Mouse (Mus musculus): ENCODE results near the gene Scamp4. TPM values are rescaled to one million over a fixed set of nuclear protein-coding genes. Genes with fewer than 3 reads are reported as not detected.
"Not testable (repeated sequence)": the region's sequence is repeated elsewhere in the genome, so short reads cannot be mapped to it uniquely, and the experiment has no call there.

Gene Scamp4
- polyA plus RNA-seq, 1 experiment from 2014 or later = 41.9 TPM

DNA sequence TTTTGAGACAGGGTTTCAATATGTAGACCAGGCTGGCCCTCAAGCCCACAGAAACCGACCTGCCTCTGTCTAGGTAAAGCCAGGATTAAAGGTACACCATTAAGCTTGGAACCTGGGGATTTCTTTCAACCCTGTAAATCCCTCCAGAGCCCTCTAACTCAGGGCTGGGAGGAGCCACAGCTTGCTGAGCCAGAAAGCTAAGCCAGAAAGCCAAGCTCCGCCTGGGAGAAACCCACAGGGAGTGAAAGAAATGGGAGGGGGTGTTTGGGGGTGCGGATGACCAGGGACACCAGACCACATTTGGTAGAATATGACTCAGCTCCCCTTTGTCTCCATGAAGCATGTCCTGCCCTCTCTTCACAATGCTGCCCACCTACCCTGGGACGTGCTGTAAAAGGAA, 6.4 kb upstream of the Scamp4 start:
- H3K27me3 ChIP-seq = no peaks in the 10 kb centered on the region
- H3K27ac ChIP-seq (replicated peaks) = no peak overlapping the region
- WGBS (ENCODE audit: insufficient replicate concordance) = 52% methylated on average over 4 of the region's 4 CpGs
- H3K9ac ChIP-seq = no peak overlapping the region
- no peak overlapping the region for H3K4me2 ChIP-seq
- no peak for ATAC-seq (ENCODE audit: insufficient read depth)
- H3K4me3 ChIP-seq (replicated peaks) = no peak overlapping the region
- H3K9me3 ChIP-seq (replicated peaks) = no peaks in the 10 kb centered on the region
- no peaks in the 10 kb centered on the region for H3K36me3 ChIP-seq (replicated peaks)
- H3K4me1 ChIP-seq (replicated peaks) = peaks cover 43% of the 10 kb centered on the region

DNA sequence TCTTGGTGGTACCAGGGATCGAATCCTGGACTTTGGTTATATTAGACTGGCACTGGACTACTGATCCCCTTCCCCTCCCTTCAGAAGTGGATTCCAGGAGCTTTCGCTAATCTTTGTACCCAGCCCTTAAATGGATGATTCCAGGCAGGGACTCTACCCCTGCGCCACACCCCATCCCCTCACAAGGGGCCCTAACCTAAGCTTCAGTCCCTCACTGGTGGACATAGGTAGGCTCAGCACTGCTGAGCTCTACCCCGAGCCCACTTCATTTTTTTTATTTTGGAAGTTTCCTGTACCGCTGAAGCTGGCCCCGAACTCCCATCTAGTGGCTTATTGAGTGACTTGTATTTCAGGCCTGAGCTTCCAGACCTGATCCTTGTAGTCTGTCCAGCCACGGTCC, 692 bp downstream of the Scamp4 start:
- Histone ChIP-seq H3K4me2 (peak overlapping the region; percentile 85), H3K9me3 (replicated peaks) (no peaks in the 10 kb centered on the region), H3K4me1 (replicated peaks) (peaks cover 82% of the 10 kb centered on the region), H3K27me3 (no peaks in the 10 kb centered on the region), H3K4me3 (replicated peaks) (peak overlapping the region; percentile 73), H3K27ac (replicated peaks) (peak overlapping the region; percentile 94), H3K36me3 (replicated peaks) (peaks cover 27% of the 10 kb centered on the region), H3K9ac (peak overlapping the region; percentile 68)
- ATAC-seq (ENCODE audit: insufficient read depth) = peak; percentile 10; the same call in 1 of the 2 replicates
- WGBS (ENCODE audit: insufficient replicate concordance) = 15% methylated on average over 7 of the region's 7 CpGs

DNA sequence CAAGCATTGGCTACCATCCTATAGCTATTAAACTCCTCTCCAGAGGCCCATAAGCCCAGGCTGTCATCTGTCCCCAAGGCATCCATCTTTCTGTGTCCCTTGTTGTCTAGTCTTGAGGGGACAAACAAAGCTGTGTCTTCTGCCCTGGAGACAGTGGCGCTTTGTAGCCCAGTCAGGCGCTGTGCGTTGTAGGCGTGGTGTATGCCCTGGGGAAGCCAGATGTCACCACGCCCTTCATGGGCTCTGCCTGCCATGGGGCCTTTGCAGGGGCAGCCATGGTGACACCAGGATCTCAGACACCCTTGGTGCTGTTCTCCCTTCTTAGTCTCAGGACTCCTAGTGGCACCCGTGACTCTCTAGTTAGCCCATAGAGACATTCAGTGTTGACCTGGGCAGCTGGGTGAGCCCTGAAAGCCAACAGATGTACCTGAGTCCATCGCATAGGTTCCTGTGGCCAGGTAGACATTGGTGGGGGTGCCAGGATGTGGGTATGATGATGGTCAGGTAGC, 1.4 kb downstream of the Scamp4 start:
- Histone ChIP-seq H3K36me3 (replicated peaks) (peaks cover 34% of the 10 kb centered on the region), H3K4me3 (replicated peaks) (peak overlapping the region; percentile 73), H3K9ac (peak overlapping the region; percentile 68), H3K9me3 (replicated peaks) (no peaks in the 10 kb centered on the region), H3K27ac (replicated peaks) (peak overlapping the region; percentile 94), H3K27me3 (no peaks in the 10 kb centered on the region), H3K4me1 (replicated peaks) (peaks cover 79% of the 10 kb centered on the region), H3K4me2 (peak overlapping the region; percentile 85)
- WGBS (ENCODE audit: insufficient replicate concordance) = 26% methylated on average over 7 of the region's 7 CpGs
- ATAC-seq (ENCODE audit: insufficient read depth) = peak; percentile 73

DNA sequence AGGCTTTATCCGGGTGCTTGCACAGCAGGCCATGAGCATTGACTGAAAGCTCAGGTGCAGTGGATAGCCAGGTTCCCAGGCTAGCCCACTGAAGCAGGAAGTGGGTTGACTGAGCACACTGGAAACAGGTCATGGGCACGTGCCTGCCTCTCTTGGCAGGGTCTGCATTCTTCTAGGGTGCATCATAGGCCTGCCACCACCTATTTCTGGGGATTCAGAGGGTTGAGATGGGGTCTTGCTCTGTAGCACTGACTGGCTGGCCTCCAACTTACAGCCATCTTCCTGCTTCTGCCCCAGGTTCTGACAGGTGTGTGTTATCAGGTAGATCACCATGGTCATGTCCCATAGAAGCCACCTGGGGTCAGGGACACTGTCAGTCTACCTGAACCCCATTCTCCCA, 2.3 kb downstream of the Scamp4 start:
- Histone ChIP-seq H3K9ac (peak overlapping the region; percentile 18), H3K27ac (replicated peaks) (peak overlapping the region; percentile 94)
- WGBS (ENCODE audit: insufficient replicate concordance) = 73% methylated on average over 2 of the region's 2 CpGs

DNA sequence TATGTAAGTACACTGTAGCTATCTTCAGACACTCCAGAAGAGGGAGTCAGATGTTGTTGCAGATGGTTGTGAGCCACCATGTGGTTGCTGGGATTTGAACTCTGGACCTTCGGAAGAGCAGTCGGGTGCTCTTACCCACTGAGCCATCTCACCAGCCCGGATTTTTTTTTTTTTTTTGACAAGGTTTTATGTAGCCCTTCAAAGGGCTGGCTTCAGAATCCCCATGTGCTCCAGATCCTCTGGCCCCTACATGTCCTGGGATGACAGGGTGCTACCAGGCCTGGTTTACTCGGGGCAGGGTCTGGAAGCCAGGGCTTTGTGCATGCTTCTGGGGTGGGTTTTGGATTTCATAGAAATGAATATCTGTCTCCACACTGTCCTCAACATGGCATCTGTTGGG, 3.0 kb downstream of the Scamp4 start, which contains the start of gene Gm49322:
TSS of gene Gm49322 (plus strand) at position 301 of the 400 bp plus-strand sequence.
- H3K9ac ChIP-seq = peak within 1 kb of the TSS; percentile 18
- H3K4me1 ChIP-seq (replicated peaks) = peaks cover 82% of the 10 kb centered on the region
- peaks cover 49% of the 10 kb centered on the region for H3K36me3 ChIP-seq (replicated peaks)
- H3K27me3 ChIP-seq; ATAC-seq (ENCODE audit: insufficient read depth); H3K9me3 ChIP-seq (replicated peaks): not testable (repeated sequence)
- peak within 1 kb of the TSS; percentile 94 for H3K27ac ChIP-seq (replicated peaks)
- WGBS (ENCODE audit: insufficient replicate concordance) = 65% methylated on average over 4 of the region's 4 CpGs
- peak within 1 kb of the TSS; percentile 73; the same call in 1 of the 2 replicates for H3K4me3 ChIP-seq (replicated peaks)
- peak within 1 kb of the TSS; percentile 85 for H3K4me2 ChIP-seq

More for the DNA sequence above, 2.3 kb downstream of the Scamp4 start:
- Histone ChIP-seq H3K27me3 (no peaks in the 10 kb centered on the region), H3K4me3 (replicated peaks) (peak overlapping the region; percentile 73; the same call in 1 of the 2 replicates), H3K4me1 (replicated peaks) (peaks cover 76% of the 10 kb centered on the region), H3K4me2 (peak overlapping the region; percentile 85), H3K36me3 (replicated peaks) (peaks cover 43% of the 10 kb centered on the region), H3K9me3 (replicated peaks) (no peaks in the 10 kb centered on the region)
- ATAC-seq (ENCODE audit: insufficient read depth) = no peak

DNA sequence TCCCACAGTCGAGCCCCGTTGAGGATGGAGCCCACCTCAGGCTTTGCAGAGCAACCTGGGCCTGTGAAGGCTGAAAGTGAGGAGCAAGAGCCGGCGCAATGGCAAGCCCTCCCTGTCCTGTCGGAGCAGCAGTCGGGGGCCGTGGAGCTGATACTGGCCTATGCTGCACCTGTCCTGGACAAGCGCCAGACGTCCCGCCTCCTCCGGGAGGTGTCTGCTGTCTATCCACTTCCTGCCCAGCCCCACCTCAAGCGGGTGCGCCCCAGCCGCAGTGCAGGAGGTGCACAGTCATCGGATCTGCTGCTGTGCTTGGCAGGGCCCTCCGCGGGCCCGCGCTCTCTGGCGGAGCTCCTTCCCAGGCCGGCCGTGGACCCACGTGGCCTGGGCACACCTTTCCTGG, 3.6 kb downstream of the Scamp4 start:
- 81% methylated on average over 23 of the region's 23 CpGs for WGBS (ENCODE audit: insufficient replicate concordance)
- no peak overlapping the region for H3K9ac ChIP-seq

DNA sequence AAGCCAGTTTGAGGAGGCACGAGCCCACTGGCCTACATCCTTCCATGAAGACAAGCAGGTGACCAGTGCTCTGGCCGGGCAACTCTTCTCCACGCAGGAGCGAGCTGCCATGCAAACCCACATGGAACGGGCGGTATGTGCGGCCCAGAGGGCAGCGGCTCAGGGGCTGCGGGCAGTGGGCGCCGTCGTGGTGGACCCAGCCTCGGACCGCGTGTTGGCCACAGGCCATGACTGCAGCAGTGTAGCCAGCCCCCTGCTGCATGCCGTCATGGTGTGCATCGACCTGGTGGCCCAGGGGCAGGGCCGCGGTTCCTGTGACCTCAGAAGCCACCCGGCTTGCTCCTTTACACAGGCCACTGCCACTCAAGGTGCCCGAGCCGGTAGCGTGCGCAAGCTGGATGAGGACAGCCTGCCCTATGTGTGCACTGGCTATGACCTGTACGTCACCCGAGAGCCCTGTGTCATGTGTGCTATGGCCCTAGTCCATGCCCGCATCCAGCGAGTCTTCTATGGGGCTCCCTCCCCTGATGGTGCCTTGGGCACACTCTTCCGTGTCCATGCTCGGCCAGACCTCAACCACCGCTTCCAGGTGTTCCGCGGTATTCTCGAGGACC, 4.2 kb downstream of the Scamp4 start:
- H3K9ac ChIP-seq = no peak overlapping the region
- no peak overlapping the region for H3K4me2 ChIP-seq
- no peak for ATAC-seq (ENCODE audit: insufficient read depth)

More for the DNA sequence above, 3.6 kb downstream of the Scamp4 start:
- no peaks in the 10 kb centered on the region for H3K27me3 ChIP-seq
- no peak overlapping the region for H3K27ac ChIP-seq (replicated peaks)
- H3K4me1 ChIP-seq (replicated peaks) = peaks cover 82% of the 10 kb centered on the region
- no peak for ATAC-seq (ENCODE audit: insufficient read depth)
- H3K4me2 ChIP-seq = no peak overlapping the region
- no peak overlapping the region for H3K4me3 ChIP-seq (replicated peaks)
- no peaks in the 10 kb centered on the region for H3K9me3 ChIP-seq (replicated peaks)
- H3K36me3 ChIP-seq (replicated peaks) = peaks cover 55% of the 10 kb centered on the region

DNA sequence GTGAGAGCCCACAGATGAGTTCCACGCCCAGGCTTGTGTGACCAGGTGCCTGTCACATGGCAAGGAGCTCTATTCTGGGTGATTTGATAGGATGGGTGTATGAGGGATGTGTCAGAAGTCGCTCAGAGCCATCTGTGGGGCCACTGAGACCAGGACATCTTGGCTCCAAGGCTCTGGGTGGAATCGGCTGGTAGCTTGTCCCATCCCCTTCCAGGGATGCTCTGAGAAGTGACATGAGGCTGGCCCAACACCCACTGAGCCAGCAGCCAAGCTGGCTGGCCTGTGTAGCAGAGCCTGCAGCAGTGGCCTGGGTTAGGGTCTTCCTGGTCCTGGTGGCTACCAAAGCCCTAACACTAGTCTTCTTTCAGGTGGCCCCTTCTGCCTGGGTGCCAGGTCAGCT, 5.8 kb downstream of the Scamp4 start:
- ATAC-seq (ENCODE audit: insufficient read depth) = no peak
- Histone ChIP-seq H3K4me2 (no peak overlapping the region), H3K27ac (replicated peaks) (no peak overlapping the region), H3K36me3 (replicated peaks) (peaks cover 72% of the 10 kb centered on the region), H3K4me1 (replicated peaks) (peaks cover 68% of the 10 kb centered on the region), H3K4me3 (replicated peaks) (no peak overlapping the region), H3K9me3 (replicated peaks) (no peaks in the 10 kb centered on the region), H3K9ac (no peak overlapping the region), H3K27me3 (no peaks in the 10 kb centered on the region)
- 70% methylated on average over 3 of the region's 3 CpGs for WGBS (ENCODE audit: insufficient replicate concordance)

More for the DNA sequence above, 4.2 kb downstream of the Scamp4 start:
- Histone ChIP-seq H3K27ac (replicated peaks) (no peak overlapping the region), H3K36me3 (replicated peaks) (peaks cover 57% of the 10 kb centered on the region), H3K4me3 (replicated peaks) (no peak overlapping the region), H3K4me1 (replicated peaks) (peaks cover 79% of the 10 kb centered on the region), H3K9me3 (replicated peaks) (no peaks in the 10 kb centered on the region), H3K27me3 (no peaks in the 10 kb centered on the region)
- 91% methylated on average over 34 of the region's 34 CpGs for WGBS (ENCODE audit: insufficient replicate concordance)

DNA sequence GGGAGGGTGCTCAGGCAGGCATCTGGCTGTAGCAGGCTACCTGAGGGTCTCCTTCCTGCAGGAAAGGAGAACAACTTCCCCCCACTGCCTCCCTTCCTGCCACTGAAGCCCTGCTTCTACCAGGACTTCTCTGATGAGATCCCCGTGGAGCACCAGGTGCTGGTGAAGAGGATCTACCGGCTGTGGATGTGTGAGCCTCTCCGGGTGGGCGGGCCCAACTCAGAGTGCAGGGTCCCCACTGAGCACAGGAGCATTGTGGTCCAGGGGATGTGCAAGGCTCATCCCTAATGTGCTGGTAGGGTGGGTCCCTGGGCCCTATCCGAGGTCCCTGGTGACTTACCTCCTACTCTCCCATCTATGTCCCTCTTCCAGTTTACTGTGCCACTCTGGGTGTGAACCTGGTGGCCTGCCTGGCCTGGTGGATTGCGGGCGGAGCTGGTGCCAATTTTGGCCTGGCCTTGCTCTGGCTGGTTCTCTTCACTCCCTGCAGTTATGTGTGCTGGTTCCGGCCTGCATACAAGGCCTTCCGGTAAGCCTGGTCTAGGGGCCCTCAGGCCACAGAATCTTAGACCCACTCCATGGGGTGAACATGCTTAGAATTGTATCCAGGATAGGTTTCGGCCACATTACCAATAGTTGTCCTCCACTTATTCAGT, 6.7 kb downstream of the Scamp4 start:
- no peak overlapping the region for H3K4me2 ChIP-seq
- H3K27ac ChIP-seq (replicated peaks) = no peak overlapping the region; the same call in 1 of the 2 replicates
- no peaks in the 10 kb centered on the region for H3K27me3 ChIP-seq
- no peak for ATAC-seq (ENCODE audit: insufficient read depth)
- no peaks in the 10 kb centered on the region for H3K9me3 ChIP-seq (replicated peaks)
- peaks cover 59% of the 10 kb centered on the region for H3K4me1 ChIP-seq (replicated peaks)
- WGBS (ENCODE audit: insufficient replicate concordance) = 81% methylated on average over 10 of the region's 10 CpGs
- no peak overlapping the region for H3K9ac ChIP-seq
- peaks cover 81% of the 10 kb centered on the region for H3K36me3 ChIP-seq (replicated peaks)
- no peak overlapping the region for H3K4me3 ChIP-seq (replicated peaks)

DNA sequence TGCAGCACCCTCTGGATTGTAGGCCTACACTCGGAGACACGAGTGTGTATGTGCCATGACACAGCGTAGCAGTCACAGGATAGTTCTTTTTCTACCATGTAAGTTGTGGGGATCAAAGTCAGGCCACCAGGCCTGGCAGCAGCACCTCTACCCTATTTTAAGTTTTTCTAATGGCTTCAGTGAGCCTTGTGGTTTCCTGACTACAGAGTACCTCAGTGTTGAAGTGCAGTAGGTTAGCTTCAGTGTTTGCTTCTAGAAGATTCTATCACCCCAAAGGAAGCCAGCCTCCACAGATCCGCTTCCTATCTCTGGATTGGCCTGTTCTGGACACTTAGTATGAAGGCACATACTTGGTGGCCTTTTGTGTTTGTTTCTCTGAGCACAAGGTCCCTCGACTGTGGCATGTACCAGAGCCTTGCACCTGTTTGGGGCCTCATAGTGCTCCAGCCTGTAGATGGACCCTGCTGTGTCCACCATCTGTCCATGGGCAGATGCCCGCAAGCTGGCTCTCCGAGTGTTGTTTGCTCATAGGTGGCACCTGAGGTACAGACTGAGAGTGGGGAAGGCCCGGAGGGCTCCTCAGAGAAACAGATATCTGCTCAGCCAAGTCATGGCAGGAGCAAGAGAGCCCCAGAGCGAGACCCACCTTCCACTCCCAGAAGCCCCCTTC, 7.6 kb downstream of the Scamp4 start:
- H3K9ac ChIP-seq = no peak overlapping the region
- no peaks in the 10 kb centered on the region for H3K9me3 ChIP-seq (replicated peaks)
- H3K4me3 ChIP-seq (replicated peaks) = no peak overlapping the region
- H3K36me3 ChIP-seq (replicated peaks) = peaks cover 89% of the 10 kb centered on the region
- H3K4me2 ChIP-seq = no peak overlapping the region
- ATAC-seq (ENCODE audit: insufficient read depth) = no peak
- H3K27ac ChIP-seq (replicated peaks) = peak overlapping the region; percentile 45; the same call in 1 of the 2 replicates
- H3K4me1 ChIP-seq (replicated peaks) = peaks cover 50% of the 10 kb centered on the region
- 76% methylated on average over 9 of the region's 9 CpGs for WGBS (ENCODE audit: insufficient replicate concordance)
- no peaks in the 10 kb centered on the region for H3K27me3 ChIP-seq

DNA sequence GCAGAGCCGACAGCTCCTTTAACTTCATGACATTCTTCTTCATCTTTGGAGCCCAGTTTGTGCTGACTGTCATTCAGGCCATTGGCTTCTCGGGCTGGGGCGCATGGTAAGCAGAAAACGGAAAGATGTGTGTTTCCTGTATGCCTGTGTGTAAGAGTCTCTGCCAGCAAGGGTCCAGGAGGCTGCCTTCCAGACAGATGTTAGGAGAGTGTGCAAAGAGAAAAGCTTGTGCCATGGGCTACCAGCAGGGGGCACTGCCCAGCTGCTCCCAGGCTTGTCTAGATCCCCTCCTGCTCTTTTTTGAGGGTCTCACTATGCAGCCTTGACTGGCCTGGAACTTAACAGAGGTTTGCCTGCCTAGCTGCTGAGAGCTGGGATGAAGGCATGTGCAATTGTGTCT, 8.4 kb downstream of the Scamp4 start:
- Histone ChIP-seq H3K9ac (no peak overlapping the region), H3K4me1 (replicated peaks) (peaks cover 47% of the 10 kb centered on the region), H3K9me3 (replicated peaks) (no peaks in the 10 kb centered on the region), H3K36me3 (replicated peaks) (peaks cover 94% of the 10 kb centered on the region), H3K27ac (replicated peaks) (peak overlapping the region; percentile 45; the same call in 1 of the 2 replicates), H3K27me3 (no peaks in the 10 kb centered on the region), H3K4me2 (no peak overlapping the region), H3K4me3 (replicated peaks) (no peak overlapping the region)
- WGBS (ENCODE audit: insufficient replicate concordance) = 40% methylated on average over 4 of the region's 4 CpGs
- ATAC-seq (ENCODE audit: insufficient read depth) = peak; percentile 35; the same call in 1 of the 2 replicates

Data from liver, embryonic 15.5 days (tissue).